Mouse (Mus musculus) cerebellum, adult 2 months (tissue): ENCODE results near the gene R3hdm2. TPM values are rescaled to one million over a fixed set of nuclear protein-coding genes. Genes with fewer than 3 reads are reported as not detected.

ENCODE experiments used
- DNase-seq, 2 experiments: peaks; one replicate each; pipeline ENCODE4 v3.0.0; 2021
- H3K27ac ChIP-seq: fragments of 200-500 bp; 2 replicates; pipeline ENCODE4 v1.5.1; 2012; ENCODE audit warnings: low read length, control low read depth, inconsistent platforms; ENCODE audit not compliant: insufficient read depth
- H3K27me3 ChIP-seq: fragments of 200-500 bp; 2 replicates; pipeline ENCODE4 v1.6.1; 2012; ENCODE audit warnings: inconsistent platforms, mild to moderate bottlenecking, low read length, moderate library complexity; ENCODE audit not compliant: control insufficient read depth, insufficient read depth
- H3K4me1 ChIP-seq: fragments of 200-500 bp; 2 replicates; pipeline ENCODE4 v1.6.1; 2011; ENCODE audit warnings: low read length; ENCODE audit not compliant: control insufficient read depth, insufficient read depth
- H3K4me3 ChIP-seq: fragments of 200-500 bp; replicated peaks from 2 replicates; pipeline ENCODE3; 2011; ENCODE audit warnings: mild to moderate bottlenecking, low read depth, low read length, control low read depth; ENCODE audit not compliant: insufficient read depth
- CTCF ChIP-seq: fragments of 200-500 bp; IDR thresholded peaks from 2 replicates; pipeline ENCODE4 v1.5.1; 2011; ENCODE audit warnings: low read depth, mild to moderate bottlenecking, control low read depth, low read length, moderate library complexity, borderline replicate concordance; ENCODE audit not compliant: insufficient read depth
- POLR2A ChIP-seq: fragments of 200-500 bp; IDR thresholded peaks from 2 replicates; pipeline ENCODE4 v1.6.1; 2011; ENCODE audit warnings: low read length, control low read depth, borderline replicate concordance; ENCODE audit not compliant: insufficient read depth
- WGBS: fragments of 180-500 bp; shearing (Covaris S2); methylation state at CpG from one replicate; pipeline ENCODE4 v1.1.7; 2018; 5-methylcytosine and 5-hydroxymethylcytosine counted together
- polyA plus RNA-seq: library from polyadenylated mRNA; depleted of rRNA; stranded (reverse); fragments of >200 nt; gene quantifications from 2 replicates; pipeline ENCODE4 v1.2.3, GENCODE M21; 2012

The R3hdm2 gene
- polyA plus RNA-seq, 1 experiment: 137 TPM

DNA sequence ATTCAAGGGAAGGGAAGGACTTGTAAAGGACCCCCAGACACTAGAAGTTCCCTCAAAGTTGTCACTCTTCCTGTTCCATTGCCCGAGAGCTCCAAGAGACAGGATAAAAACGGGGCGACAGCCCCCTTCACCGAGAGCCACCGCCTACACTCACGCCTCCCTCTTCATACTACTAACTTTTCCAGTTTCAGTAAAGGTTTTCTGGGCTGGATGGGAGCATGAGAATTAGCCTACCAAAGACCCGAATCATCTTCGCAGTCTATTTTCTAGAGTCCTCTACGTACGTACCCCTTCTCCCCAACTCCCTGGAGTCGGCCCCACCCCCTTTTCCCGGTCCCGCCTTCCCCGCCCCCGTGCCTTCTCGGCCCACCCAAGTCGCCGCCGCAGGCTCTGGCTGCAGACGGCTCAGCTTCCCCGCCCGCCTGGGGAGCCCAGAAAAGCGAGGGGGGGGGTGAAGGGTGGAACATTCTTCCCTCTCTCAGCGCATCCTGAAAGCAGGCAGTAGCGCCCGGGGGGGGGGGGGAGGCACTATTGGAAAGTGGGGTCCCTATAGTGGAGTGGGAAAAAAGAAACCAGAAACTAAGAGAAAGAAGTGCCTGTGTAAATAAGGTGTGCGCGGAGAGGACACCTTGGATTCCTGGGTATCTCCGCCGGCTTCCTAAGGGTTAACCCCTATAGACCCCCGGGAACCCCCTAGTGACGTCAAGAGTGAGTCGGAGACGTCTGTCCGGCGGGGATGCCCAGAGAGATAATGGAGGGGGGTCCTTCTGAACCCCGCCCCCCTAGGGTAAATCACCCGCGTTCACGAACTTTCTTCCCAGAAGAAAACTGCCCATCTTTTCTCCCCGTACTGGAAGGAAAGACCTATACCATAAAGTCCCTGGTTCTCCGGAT, 40.2 kb upstream of the R3hdm2 start:
- no peak for DNase-seq
- Histone ChIP-seq H3K4me3 (peak overlapping the region; percentile 41), H3K27ac (no peak overlapping the region), H3K27me3 (no peaks in the 10 kb centered on the region; the same call in 1 of the 2 replicates), H3K4me1 (no peaks in the 10 kb centered on the region)
- TF ChIP-seq CTCF (no peak), POLR2A (no peak)
- WGBS: under 1% methylated on average over 42 of the region's 42 CpGs

- H3K27ac ChIP-seq: no peak overlapping the region
- no peak for TF ChIP-seq POLR2A
- no peak for TF ChIP-seq CTCF
- WGBS: 1% methylated on average over 27 of the region's 27 CpGs
- no peak overlapping the region for H3K4me3 ChIP-seq
- no peak for DNase-seq
- H3K27me3 ChIP-seq: no peaks in the 10 kb centered on the region; the same call in 1 of the 2 replicates
- H3K4me1 ChIP-seq: no peaks in the 10 kb centered on the region
These were observed 39.4 kb upstream of the R3hdm2 start for GRCm38 (mm10) chr10:127340577-127341359.

DNA sequence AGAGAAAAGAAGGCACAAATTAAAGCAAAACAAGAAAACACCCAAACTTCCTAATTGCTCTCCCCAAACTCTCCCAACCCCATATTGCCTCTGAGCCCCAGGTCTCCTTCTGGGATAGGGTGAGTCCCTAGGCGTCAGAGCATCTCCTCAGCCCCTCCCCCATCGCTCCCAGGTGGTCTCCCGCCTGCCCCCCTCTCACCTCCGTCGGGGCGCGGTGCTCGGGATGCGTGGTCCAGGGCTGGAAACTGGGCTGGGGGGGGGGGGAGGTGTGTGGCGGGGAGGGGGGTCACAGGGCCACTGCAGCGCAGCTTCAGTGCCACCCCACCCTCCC, 38.8 kb upstream of the R3hdm2 start:
- TF ChIP-seq CTCF (no peak), POLR2A (no peak)
- DNase-seq: no peak
- H3K4me1 ChIP-seq: no peaks in the 10 kb centered on the region
- H3K27me3 ChIP-seq: no peaks in the 10 kb centered on the region; the same call in 1 of the 2 replicates
- no peak overlapping the region for H3K27ac ChIP-seq
- no peak overlapping the region for H3K4me3 ChIP-seq
- WGBS: 0% methylated on average over 11 of the region's 11 CpGs

DNA sequence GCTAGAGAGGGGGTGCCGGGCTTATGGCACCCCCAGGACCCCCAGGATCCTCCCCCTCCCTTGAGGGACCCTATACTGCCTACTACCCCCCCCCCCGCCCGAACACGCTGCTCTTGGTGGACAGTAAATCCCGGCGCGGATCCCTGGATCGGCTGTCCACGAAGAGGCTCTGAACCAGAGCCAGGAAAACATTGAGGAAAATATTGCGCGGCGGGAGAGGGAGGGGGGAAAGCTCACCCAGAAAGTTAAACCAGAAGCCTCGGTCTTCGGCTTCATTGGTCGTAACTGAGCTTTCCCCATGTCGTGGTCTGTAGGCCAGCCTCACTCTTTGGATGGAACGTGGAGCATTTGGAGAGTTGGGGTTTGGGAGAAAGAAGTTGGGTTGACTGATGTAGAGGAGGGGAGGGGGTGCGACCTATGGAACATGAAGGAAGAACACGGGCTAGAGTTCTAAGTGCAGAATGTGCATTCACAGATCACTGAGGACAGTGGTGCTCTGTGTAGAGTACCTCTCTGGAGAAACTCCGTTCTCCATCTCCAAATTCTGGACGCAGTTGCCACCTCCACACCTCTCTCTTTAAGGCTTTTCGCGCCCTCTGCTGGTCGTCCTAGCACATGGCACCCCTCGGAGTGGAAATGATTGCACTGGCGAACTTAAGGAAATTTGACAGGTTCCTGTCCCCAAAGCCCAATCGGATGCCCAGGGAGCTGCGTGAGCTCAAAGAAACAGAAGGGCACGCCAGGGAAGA, 38.1 kb upstream of the R3hdm2 start, which contains the start of gene Gli1:
Gene Gli1 (minus strand): TSS at position 84 of the 749 bp plus-strand sequence.
- H3K4me1 ChIP-seq: no peaks in the 10 kb centered on the region
- no peak within 1 kb of the TSS for H3K27ac ChIP-seq
- H3K4me3 ChIP-seq: peak within 1 kb of the TSS; percentile 39
- WGBS: under 1% methylated on average over 29 of the region's 29 CpGs
- peak; percentile 78 to 89 for DNase-seq
- TF ChIP-seq POLR2A (no peak), CTCF (peak; percentile 86)
- no peaks in the 10 kb centered on the region; the same call in 1 of the 2 replicates for H3K27me3 ChIP-seq

- no peak overlapping the region for H3K27ac ChIP-seq
- 77% methylated on average over 3 of the region's 3 CpGs for WGBS
- TF ChIP-seq CTCF (no peak), POLR2A (no peak)
- DNase-seq: no peak
- H3K4me3 ChIP-seq: no peak overlapping the region
- no peaks in the 10 kb centered on the region; the same call in 1 of the 2 replicates for H3K27me3 ChIP-seq
- no peaks in the 10 kb centered on the region for H3K4me1 ChIP-seq
These were observed 37.1 kb upstream of the R3hdm2 start for GRCm38 (mm10) chr10:127343029-127343428.

DNA sequence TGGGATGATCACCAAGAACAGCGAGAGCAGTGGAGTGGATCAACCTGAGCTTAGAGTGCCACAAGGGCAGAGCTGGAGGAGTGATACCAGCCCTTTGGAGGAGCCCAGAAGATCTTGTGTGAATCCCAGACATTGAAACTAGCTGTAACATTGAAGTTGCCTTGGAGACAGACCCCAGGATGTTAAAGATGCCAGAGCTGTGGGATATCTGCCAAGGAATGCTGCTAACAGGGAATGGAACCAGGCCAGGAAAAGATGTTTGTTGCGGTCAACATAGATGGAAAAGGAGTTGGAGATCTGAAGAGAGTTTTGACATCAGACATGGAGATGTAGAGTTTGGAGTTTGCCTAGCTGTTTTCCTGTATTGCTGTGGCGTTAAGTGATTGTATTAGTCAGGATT, 34.0 kb upstream of the R3hdm2 start:
- 75% methylated on average over 3 of the region's 3 CpGs for WGBS
- no peak overlapping the region for H3K4me3 ChIP-seq

DNA sequence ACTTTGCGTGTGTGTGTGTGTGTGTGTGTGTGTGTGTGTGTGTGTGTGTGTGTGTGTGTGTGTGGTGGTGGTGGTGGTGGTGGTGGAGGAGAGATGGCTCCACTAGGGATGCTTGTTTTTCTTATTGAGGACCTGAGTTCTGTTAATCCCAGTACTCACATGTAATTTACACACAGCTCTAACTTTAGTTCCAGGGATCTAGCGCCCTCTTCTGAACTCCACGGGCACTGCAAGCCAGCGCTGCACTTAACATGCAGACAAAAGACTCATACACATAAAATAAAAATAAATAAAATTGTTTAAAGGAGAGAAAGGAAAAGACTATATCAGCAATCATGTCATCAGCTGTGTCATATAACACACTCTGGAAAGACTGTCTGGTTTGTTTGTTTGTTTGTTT, 31.2 kb upstream of the R3hdm2 start:
- H3K4me3 ChIP-seq: no peak overlapping the region
- no peak overlapping the region for H3K27ac ChIP-seq
- peaks cover 7% of the 10 kb centered on the region for H3K4me1 ChIP-seq
- WGBS: 71% methylated on average over 4 of the region's 4 CpGs
- H3K27me3 ChIP-seq: no peaks in the 10 kb centered on the region; the same call in 1 of the 2 replicates
- DNase-seq: no peak
- TF ChIP-seq CTCF: peak; percentile 16; the same call in 1 of the 2 replicates
- no peak for TF ChIP-seq POLR2A

More for the DNA sequence above, 34.0 kb upstream of the R3hdm2 start:
- H3K27me3 ChIP-seq: no peaks in the 10 kb centered on the region; the same call in 1 of the 2 replicates
- TF ChIP-seq CTCF (no peak), POLR2A (no peak)
- peaks cover 4% of the 10 kb centered on the region; the same call in 1 of the 2 replicates for H3K4me1 ChIP-seq
- no peak overlapping the region for H3K27ac ChIP-seq
- DNase-seq: no peak
